Mouse (Mus musculus): ENCODE data around the gene Rftn1. TPM values are rescaled to one million over a fixed set of nuclear protein-coding genes. Genes with fewer than 3 reads are reported as not detected.

Gene Rftn1
- total and polyA plus RNA-seq, 3 experiments: 41.5 to 50.5 (median 49.4) TPM

DNA sequence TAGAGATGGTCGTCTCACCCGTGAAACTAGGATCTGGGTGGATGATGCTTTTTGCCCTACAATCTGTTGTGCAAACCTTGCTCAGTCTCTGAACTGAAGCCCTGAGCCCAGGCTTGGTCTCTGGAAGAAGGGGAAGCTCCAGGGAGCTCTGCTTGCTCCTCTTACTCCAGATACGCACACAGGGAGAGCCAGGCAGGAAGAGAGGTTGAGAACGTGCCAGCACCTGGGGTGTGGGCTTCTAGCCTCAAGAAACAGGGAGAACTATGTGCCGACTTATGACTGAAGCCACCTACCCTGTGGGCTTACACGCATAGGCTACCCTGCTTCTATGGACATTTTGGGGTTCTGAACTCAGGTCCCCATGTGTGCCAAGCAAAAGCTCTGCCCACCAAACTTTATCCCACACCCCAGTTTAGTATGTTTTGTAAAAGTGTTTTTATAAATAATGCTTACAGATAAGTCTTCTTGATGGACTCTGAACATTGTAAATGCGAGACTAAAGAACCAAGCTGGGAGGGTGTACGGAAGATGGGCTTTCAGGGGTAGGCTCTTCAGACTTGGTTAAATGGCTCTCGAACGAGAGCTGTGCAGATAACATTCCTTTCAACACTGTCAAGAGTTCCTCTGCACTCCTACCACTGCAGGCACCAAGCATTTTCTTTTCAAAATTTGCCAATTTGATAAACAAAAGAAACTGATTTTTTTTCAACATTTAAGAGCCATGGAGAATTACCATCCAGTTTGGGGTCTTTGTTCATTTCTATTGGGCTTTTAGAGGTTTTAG lies 152.4 kb downstream of the Rftn1 start:
- DNase-seq: peak in 1 of 2 experiments; percentile 49
- no peak for TF ChIP-seq POLR2A (IDR thresholded peaks at IDR 0.05; ENCODE audit: insufficient read depth, low read depth, low read length)
- no peak for TF ChIP-seq CTCF (IDR thresholded peaks at IDR 0.05)
- TF ChIP-seq EP300 (IDR thresholded peaks at IDR 0.05; ENCODE audit: insufficient read depth, low read depth, low read length): no peak
- H3K27me3 ChIP-seq (ENCODE audit: control insufficient read depth, insufficient read depth, low read length): no peaks in the 10 kb centered on the region
- H3K9ac ChIP-seq (ENCODE audit: low read depth, low read length): no peak overlapping the region
- peaks cover 14% of the 10 kb centered on the region for H3K4me1 ChIP-seq (ENCODE audit: control insufficient read depth, insufficient read depth, low read length)
- peaks cover 19% of the 10 kb centered on the region for H3K36me3 ChIP-seq (ENCODE audit: control insufficient read depth, insufficient read depth, low read length)
- H3K27ac ChIP-seq: peak overlapping the region; percentile 76
- WGBS: 51% methylated on average over 10 of the region's 10 CpGs
- H3K4me3 ChIP-seq: no peak overlapping the region
- intact Hi-C loops (cut with DNase I): loop anchor here (5.0 kb wide), 1 partner anchor 99 kb away; no protein-coding TSS in a partner anchor
- H3K79me2 ChIP-seq (replicated peaks; ENCODE audit: control insufficient read depth, insufficient read depth, low read length): no peaks in the 10 kb centered on the region

DNA sequence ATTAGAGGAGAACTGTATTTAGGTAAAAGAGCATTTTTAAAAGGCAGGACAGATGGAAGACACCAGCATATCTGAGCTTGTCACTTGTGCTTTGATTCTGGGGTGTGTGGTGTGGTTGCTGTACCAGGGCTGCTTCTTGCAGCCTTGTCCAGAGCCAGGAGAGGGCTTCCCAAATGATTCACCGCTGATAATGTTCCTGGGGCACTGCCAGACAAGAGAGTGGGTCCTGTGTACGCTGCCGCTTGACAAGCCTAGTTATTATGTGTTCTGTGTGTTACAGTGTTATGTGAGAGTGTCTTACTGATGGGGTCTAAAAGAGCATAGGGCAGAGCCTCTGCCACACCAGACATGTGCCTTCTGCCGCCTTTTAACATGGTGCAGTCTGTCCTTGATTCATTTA lies 153.1 kb downstream of the Rftn1 start:
- H3K9ac ChIP-seq (ENCODE audit: low read depth, low read length): no peak overlapping the region
- intact Hi-C loops (cut with DNase I): loop anchor here (5.0 kb wide), 1 partner anchor 100 kb away; no protein-coding TSS in a partner anchor
- no peak for DNase-seq
- H3K27me3 ChIP-seq (ENCODE audit: control insufficient read depth, insufficient read depth, low read length): no peaks in the 10 kb centered on the region
- no peak for TF ChIP-seq CTCF (IDR thresholded peaks at IDR 0.05)
- TF ChIP-seq POLR2A (IDR thresholded peaks at IDR 0.05; ENCODE audit: insufficient read depth, low read depth, low read length): no peak
- TF ChIP-seq EP300 (IDR thresholded peaks at IDR 0.05; ENCODE audit: insufficient read depth, low read depth, low read length): no peak
- peaks cover 14% of the 10 kb centered on the region for H3K4me1 ChIP-seq (ENCODE audit: control insufficient read depth, insufficient read depth, low read length)
- H3K27ac ChIP-seq: peak overlapping the region; percentile 76
- 63% methylated on average over 4 of the region's 4 CpGs for WGBS
- H3K4me3 ChIP-seq: no peak overlapping the region
- peaks cover 22% of the 10 kb centered on the region for H3K36me3 ChIP-seq (ENCODE audit: control insufficient read depth, insufficient read depth, low read length)
- no peaks in the 10 kb centered on the region for H3K79me2 ChIP-seq (replicated peaks; ENCODE audit: control insufficient read depth, insufficient read depth, low read length)

DNA sequence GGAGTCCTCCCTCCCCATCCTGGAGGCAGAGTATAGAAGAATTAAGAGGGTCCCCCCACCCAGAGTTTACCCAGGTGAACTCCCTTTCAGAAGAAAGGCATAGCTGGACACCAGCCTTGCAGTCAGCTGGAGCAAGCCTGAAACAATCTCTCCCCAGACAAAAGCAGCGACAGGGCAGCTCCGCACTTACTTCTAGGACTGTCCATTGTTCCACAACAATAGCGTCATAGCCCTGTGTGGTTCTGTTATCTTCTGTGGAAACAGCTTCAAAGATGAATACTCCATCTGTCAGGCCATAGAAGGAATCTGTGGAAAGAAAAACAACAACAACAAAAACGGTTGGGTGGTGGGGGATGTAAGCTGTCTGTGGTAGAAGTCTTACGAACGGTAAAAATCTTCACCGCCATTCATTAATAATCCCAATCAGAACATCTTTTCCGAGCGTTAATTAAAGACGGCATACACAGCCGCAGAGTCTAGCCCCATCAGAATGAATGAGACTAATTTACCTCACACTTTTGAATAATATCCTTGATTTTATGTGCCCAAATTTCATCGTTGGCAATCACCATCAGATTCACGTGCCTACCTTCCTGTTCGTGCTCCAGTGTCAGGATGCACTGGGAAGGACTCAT lies 153.6 kb downstream of the Rftn1 start:
- no peak for DNase-seq
- Histone ChIP-seq H3K4me3 (no peak overlapping the region), H3K9ac (ENCODE audit: low read depth, low read length) (no peak overlapping the region), H3K27me3 (ENCODE audit: control insufficient read depth, insufficient read depth, low read length) (no peaks in the 10 kb centered on the region), H3K4me1 (ENCODE audit: control insufficient read depth, insufficient read depth, low read length) (peaks cover 14% of the 10 kb centered on the region), H3K79me2 (replicated peaks; ENCODE audit: control insufficient read depth, insufficient read depth, low read length) (no peaks in the 10 kb centered on the region), H3K27ac (peak overlapping the region; percentile 76), H3K36me3 (ENCODE audit: control insufficient read depth, insufficient read depth, low read length) (peaks cover 22% of the 10 kb centered on the region)
- 63% methylated on average over 14 of the region's 14 CpGs for WGBS
- intact Hi-C loops (cut with DNase I): loop anchor here (5.0 kb wide), 1 partner anchor 100 kb away; no protein-coding TSS in a partner anchor
- TF ChIP-seq CTCF (IDR thresholded peaks at IDR 0.05) (no peak), EP300 (IDR thresholded peaks at IDR 0.05; ENCODE audit: insufficient read depth, low read depth, low read length) (no peak), POLR2A (IDR thresholded peaks at IDR 0.05; ENCODE audit: insufficient read depth, low read depth, low read length) (no peak)

DNA sequence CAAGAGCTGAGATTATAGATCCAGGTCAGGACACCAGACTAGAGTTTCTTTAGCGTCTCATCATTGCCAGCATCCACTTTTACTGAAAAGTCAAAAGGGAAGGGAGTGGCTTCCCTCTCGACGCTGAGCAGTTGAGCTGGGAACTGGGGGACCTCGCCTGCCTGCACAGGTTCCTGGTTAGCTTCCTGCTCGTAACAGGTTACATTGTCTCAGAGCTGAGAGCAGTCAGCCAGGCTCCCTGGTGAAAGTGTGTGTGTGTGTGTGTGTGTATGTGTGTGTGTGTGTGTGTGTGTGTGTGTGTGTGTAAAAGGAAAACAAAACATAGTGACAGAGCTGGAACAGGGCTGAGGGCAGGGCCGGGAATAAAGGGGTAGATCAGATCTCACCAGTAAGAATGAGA lies 156.8 kb downstream of the Rftn1 start:
- no peaks in the 10 kb centered on the region for H3K27me3 ChIP-seq (ENCODE audit: control insufficient read depth, insufficient read depth, low read length)
- DNase-seq: peak in 1 of 2 experiments; percentile 56
- peak overlapping the region; percentile 71 for H3K27ac ChIP-seq
- peaks cover 14% of the 10 kb centered on the region for H3K4me1 ChIP-seq (ENCODE audit: control insufficient read depth, insufficient read depth, low read length)
- WGBS: 58% methylated on average over 6 of the region's 6 CpGs
- no peak overlapping the region for H3K4me3 ChIP-seq
- no peak overlapping the region for H3K9ac ChIP-seq (ENCODE audit: low read depth, low read length)
- peaks cover 22% of the 10 kb centered on the region for H3K36me3 ChIP-seq (ENCODE audit: control insufficient read depth, insufficient read depth, low read length)
- H3K79me2 ChIP-seq (replicated peaks; ENCODE audit: control insufficient read depth, insufficient read depth, low read length): no peaks in the 10 kb centered on the region
- intact Hi-C loops (cut with DNase I): no loop called here
- peak; percentile 88 for TF ChIP-seq EP300 (IDR thresholded peaks at IDR 0.05; ENCODE audit: insufficient read depth, low read depth, low read length)
- TF ChIP-seq CTCF (IDR thresholded peaks at IDR 0.05): no peak
- no peak for TF ChIP-seq POLR2A (IDR thresholded peaks at IDR 0.05; ENCODE audit: insufficient read depth, low read depth, low read length)

DNA sequence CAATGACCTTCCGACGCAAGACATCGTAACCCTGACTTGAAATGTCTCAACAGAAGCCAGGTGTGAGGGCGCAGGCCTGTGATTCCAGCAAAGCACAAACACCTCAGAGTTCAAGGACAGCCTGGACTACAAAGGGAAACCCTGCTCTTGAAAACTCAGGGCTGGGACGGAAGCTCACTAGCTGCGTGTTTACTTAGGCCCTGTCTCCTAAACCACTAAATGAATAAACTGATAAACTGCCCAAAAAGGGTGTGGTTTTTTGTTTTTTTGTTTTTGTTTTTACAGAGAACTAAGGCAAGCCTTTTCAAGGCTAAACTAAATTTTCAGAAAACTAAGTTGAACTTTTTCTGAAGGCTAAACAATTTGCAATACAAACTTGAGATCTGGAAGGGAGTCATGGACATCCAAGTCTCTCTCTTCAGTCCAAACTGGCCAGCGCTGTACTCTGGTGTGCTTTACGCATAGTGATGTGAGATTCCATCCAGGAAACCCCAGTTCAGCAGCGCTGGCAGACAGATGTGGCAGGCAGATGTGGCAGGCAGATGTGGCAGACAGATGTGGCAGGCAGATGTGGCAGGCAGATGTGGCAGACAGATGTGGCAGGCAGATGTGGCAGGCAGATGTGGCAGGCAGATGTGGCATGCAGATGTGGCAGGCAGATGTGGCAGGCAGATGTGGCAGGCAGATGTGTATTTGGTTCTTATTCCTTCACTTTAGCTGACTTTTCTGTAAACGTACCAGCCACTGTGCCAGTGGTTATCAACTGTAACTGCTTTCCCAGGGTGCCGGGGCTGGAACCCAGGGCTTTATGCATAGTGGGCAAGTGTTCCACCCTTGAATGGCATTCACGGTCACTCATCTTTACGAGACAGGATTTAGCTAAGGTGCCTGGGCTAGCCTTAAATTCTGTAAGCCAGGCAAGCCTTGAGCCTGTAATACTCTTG lies 158.7 kb downstream of the Rftn1 start:
- WGBS: 92% methylated on average over 13 of the region's 13 CpGs
- Histone ChIP-seq H3K9ac (ENCODE audit: low read depth, low read length) (no peak overlapping the region), H3K4me3 (no peak overlapping the region), H3K36me3 (ENCODE audit: control insufficient read depth, insufficient read depth, low read length) (peaks cover 15% of the 10 kb centered on the region), H3K27ac (no peak overlapping the region), H3K27me3 (ENCODE audit: control insufficient read depth, insufficient read depth, low read length) (no peaks in the 10 kb centered on the region), H3K4me1 (ENCODE audit: control insufficient read depth, insufficient read depth, low read length) (peaks cover 13% of the 10 kb centered on the region), H3K79me2 (replicated peaks; ENCODE audit: control insufficient read depth, insufficient read depth, low read length) (no peaks in the 10 kb centered on the region)
- TF ChIP-seq POLR2A (IDR thresholded peaks at IDR 0.05; ENCODE audit: insufficient read depth, low read depth, low read length) (no peak), EP300 (IDR thresholded peaks at IDR 0.05; ENCODE audit: insufficient read depth, low read depth, low read length) (no peak), CTCF (IDR thresholded peaks at IDR 0.05) (no peak)
- no peak for DNase-seq
- intact Hi-C loops (cut with DNase I): no loop called here
